Mouse (Mus musculus) midbrain, embryonic 12.5 days (tissue): ENCODE data around the gene Rbm6. TPM values are rescaled to one million over a fixed set of nuclear protein-coding genes. Genes with fewer than 3 reads are reported as not detected.

Source experiments
- ATAC-seq: fragments of 200-750 bp; cut with Nextera tagmentation; 2 replicates; pipeline ENCODE4 v1.8.0; 2017; ENCODE audit warnings: low read depth, moderate TSS enrichment, moderate library complexity; ENCODE audit not compliant: low FRiP score
- H3K27ac ChIP-seq: fragments of 300-500 bp; sonication (generic); replicated peaks from 2 replicates; pipeline ENCODE4 v1.5.1; 2016; ENCODE audit warnings: mild to moderate bottlenecking
- H3K27me3 ChIP-seq: fragments of 300-500 bp; sonication (generic); 2 replicates; pipeline ENCODE4 v1.6.1; 2016; ENCODE audit warnings: mild to moderate bottlenecking
- H3K36me3 ChIP-seq: fragments of 300-500 bp; sonication (generic); 2 replicates; pipeline ENCODE4 v1.6.1; 2016
- H3K4me1 ChIP-seq: fragments of 300-500 bp; sonication (generic); 2 replicates; pipeline ENCODE4 v1.6.1; 2016
- H3K4me2 ChIP-seq: fragments of 300-500 bp; sonication (generic); replicated peaks from 2 replicates; pipeline ENCODE4 v1.6.1; 2016; ENCODE audit warnings: mild to moderate bottlenecking, moderate library complexity
- H3K4me3 ChIP-seq: fragments of 300-500 bp; sonication (generic); 2 replicates; pipeline ENCODE4 v1.5.1; 2016; ENCODE audit warnings: mild to moderate bottlenecking
- H3K9ac ChIP-seq: fragments of 300-500 bp; sonication (generic); replicated peaks from 2 replicates; pipeline ENCODE4 v1.6.1; 2016; ENCODE audit warnings: mild to moderate bottlenecking, moderate library complexity
- H3K9me3 ChIP-seq: fragments of 300-500 bp; sonication (generic); 2 replicates; pipeline ENCODE4 v1.6.1; 2016; ENCODE audit warnings: mild to moderate bottlenecking
- WGBS: fragments of 180-500 bp; shearing (Covaris S2); methylation state at CpG from one replicate; pipeline ENCODE4 v1.1.7; 2016; 5-methylcytosine and 5-hydroxymethylcytosine counted together
- polyA plus RNA-seq: library from polyadenylated mRNA; unstranded; fragments of >200 nt; fragmentation: Nextera tagmentation; extraction: Ambion mirVana; gene quantifications from 2 replicates; pipeline ENCODE4 v1.2.1, GENCODE M21; 2016

The Rbm6 gene
- polyA plus RNA-seq, result 135 and 153 TPM in 2 replicates

DNA sequence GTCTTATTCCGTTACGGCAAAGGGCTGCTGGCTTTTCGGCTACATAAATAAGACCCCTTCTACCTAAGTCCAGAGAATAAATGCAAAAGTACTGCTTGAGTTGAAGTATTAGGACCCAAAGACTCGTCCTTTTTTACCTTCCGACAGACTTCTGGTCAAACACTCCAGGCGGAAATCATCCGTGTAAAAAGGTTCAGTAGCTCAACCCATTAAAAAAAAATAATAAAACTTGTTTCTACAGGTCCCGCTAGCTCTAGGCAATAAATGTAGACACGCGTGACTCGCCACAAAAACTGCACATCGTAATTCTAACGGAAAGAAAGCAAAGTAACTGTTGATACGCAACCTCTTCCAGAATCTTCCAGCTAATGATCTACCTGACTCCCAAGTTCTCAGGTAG, at the start of gene Rbm6:
Rbm6 (minus strand) TSS at position 101 of the 400 bp plus-strand sequence.
- Histone ChIP-seq H3K4me3 (peak within 1 kb of the TSS; percentile 98), H3K27ac (peak within 1 kb of the TSS; percentile 95), H3K4me1 (peaks cover 16% of the 10 kb centered on the region), H3K9me3 (no peaks in the 10 kb centered on the region), H3K4me2 (peak within 1 kb of the TSS; percentile 76), H3K9ac (peak within 1 kb of the TSS; percentile 98), H3K27me3 (no peaks in the 10 kb centered on the region), H3K36me3 (peaks cover 12% of the 10 kb centered on the region; the same call in 1 of the 2 replicates)
- ATAC-seq, result no peak
- 13% methylated on average over 14 of the region's 14 CpGs for WGBS

DNA sequence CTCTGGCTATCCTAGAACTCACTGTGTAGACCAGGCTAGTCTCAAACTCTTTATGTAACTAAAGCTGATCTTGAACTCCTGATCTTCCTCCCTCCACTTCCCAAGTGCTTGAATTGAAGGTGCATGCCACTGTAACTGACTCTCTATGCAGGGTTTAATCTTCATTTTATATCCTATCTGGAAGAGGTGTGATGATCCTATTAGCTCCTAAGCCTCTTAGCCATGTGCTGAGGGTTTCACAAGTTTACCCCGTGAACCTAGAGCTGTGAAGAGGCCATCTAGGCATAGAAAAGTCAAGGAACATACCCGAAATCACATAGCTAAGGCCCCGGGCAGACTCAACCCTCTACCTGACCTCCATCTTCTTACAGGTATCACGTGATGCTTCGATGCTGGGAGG, 46.4 kb upstream of the Rbm6 start:
- H3K4me3 ChIP-seq, result no peak overlapping the region
- no peak for ATAC-seq
- H3K4me2 ChIP-seq, result no peak overlapping the region
- no peak overlapping the region for H3K9ac ChIP-seq
- H3K9me3 ChIP-seq, result no peaks in the 10 kb centered on the region
- peaks cover 11% of the 10 kb centered on the region; the same call in 1 of the 2 replicates for H3K27me3 ChIP-seq
- 82% methylated on average over 5 of the region's 5 CpGs for WGBS
- H3K27ac ChIP-seq, result no peak overlapping the region
- no peaks in the 10 kb centered on the region for H3K36me3 ChIP-seq
- H3K4me1 ChIP-seq, result peaks cover 14% of the 10 kb centered on the region

DNA sequence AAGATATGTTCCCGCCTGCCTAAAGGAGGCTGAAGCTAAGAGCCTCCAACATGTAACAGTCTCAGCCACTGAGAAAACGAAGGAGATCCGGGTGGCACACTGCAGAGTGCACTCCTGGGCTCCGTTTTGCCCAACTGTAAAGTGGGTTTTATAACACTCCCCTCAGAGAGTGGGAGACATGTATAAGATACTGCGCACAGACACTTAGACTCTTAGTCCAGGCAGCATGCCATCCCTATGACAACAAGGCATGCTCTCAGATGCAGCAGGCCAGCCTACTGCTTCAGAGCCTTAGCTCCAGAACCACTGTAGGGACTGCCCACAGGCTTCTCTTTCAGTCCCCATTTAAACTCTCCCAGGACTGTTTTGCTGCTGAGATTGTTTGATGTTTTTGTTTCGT, 45.8 kb upstream of the Rbm6 start:
- Histone ChIP-seq H3K27ac (no peak overlapping the region), H3K36me3 (no peaks in the 10 kb centered on the region), H3K4me3 (no peak overlapping the region), H3K9me3 (no peaks in the 10 kb centered on the region), H3K27me3 (peaks cover 11% of the 10 kb centered on the region; the same call in 1 of the 2 replicates), H3K4me1 (peaks cover 10% of the 10 kb centered on the region), H3K9ac (no peak overlapping the region), H3K4me2 (no peak overlapping the region)
- ATAC-seq, result no peak
- 81% methylated on average over 6 of the region's 6 CpGs for whole genome bisulfite sequencing

DNA sequence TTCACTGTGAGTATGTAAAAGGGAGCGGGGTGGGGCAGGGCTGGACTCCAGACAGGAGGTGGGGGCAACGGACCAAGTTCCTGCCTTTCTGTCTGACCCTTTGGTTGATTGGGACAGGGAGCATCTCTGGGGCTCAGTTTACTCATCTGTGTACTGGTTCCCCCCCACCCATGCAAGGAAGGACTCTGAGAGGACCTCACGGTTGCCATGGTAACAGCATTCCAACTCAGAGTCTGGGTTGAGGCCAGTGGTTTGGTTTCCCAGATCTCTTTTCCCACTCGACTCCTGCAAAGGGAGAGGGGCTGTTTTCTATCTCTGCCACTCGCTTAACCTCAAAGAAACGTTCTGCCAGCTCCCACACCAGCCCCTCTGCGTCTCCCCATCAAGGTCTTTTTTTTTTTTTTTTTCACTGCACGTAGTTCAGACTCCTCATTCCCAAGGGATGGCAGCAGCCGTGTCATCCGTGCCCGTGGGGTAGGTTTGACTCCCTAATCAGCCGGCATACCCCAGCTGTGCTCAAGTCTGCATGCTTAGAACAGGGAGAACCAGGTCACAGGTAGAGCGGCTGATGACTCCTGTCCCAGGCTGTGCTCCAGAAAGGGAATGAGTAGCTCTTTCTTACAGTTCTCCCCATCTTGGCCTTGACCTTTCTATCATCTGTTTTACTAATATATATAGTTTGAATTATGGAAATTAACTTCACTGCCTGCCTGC, 45.0 kb upstream of the Rbm6 start:
- WGBS, result 37% methylated on average over 13 of the region's 13 CpGs
- H3K4me3 ChIP-seq, result no peak overlapping the region
- no peaks in the 10 kb centered on the region for H3K36me3 ChIP-seq
- ATAC-seq, result peak; percentile 41; the same call in 1 of the 2 replicates
- peaks cover 8% of the 10 kb centered on the region; the same call in 1 of the 2 replicates for H3K4me1 ChIP-seq
- no peak overlapping the region for H3K27ac ChIP-seq
- 0 out of 2 replicates have a peak overlapping the region, but pooled peaks have one; percentile 4 for H3K4me2 ChIP-seq
- H3K9ac ChIP-seq, result no peak overlapping the region
- peaks cover 11% of the 10 kb centered on the region; the same call in 1 of the 2 replicates for H3K27me3 ChIP-seq
- H3K9me3 ChIP-seq, result no peaks in the 10 kb centered on the region

- H3K4me1 ChIP-seq, result peaks cover 8% of the 10 kb centered on the region; the same call in 1 of the 2 replicates
- H3K4me2 ChIP-seq, result no peak overlapping the region
- 87% methylated on average over 16 of the region's 16 CpGs for WGBS
- no peak overlapping the region for H3K9ac ChIP-seq
- no peaks in the 10 kb centered on the region for H3K36me3 ChIP-seq
- H3K27ac ChIP-seq, result no peak overlapping the region
- peaks cover 11% of the 10 kb centered on the region; the same call in 1 of the 2 replicates for H3K27me3 ChIP-seq
- H3K9me3 ChIP-seq, result no peaks in the 10 kb centered on the region
- ATAC-seq, result no peak
- no peak overlapping the region for H3K4me3 ChIP-seq
These were observed 41.9 kb upstream of the Rbm6 start for GRCm38 (mm10) chr9:107914764-107915420.

GRCm38 (mm10) chr9:107910025-107910769, 37.2 kb upstream of the Rbm6 start:
- peaks cover 32% of the 10 kb centered on the region for H3K27me3 ChIP-seq
- peaks cover 15% of the 10 kb centered on the region for H3K4me1 ChIP-seq
- H3K9me3 ChIP-seq, result no peaks in the 10 kb centered on the region
- no peak for ATAC-seq
- no peak overlapping the region for H3K4me2 ChIP-seq
- no peak overlapping the region for H3K9ac ChIP-seq
- no peak overlapping the region for H3K4me3 ChIP-seq
- H3K36me3 ChIP-seq, result no peaks in the 10 kb centered on the region
- H3K27ac ChIP-seq, result no peak overlapping the region
- WGBS, result 87% methylated on average over 15 of the region's 15 CpGs

DNA sequence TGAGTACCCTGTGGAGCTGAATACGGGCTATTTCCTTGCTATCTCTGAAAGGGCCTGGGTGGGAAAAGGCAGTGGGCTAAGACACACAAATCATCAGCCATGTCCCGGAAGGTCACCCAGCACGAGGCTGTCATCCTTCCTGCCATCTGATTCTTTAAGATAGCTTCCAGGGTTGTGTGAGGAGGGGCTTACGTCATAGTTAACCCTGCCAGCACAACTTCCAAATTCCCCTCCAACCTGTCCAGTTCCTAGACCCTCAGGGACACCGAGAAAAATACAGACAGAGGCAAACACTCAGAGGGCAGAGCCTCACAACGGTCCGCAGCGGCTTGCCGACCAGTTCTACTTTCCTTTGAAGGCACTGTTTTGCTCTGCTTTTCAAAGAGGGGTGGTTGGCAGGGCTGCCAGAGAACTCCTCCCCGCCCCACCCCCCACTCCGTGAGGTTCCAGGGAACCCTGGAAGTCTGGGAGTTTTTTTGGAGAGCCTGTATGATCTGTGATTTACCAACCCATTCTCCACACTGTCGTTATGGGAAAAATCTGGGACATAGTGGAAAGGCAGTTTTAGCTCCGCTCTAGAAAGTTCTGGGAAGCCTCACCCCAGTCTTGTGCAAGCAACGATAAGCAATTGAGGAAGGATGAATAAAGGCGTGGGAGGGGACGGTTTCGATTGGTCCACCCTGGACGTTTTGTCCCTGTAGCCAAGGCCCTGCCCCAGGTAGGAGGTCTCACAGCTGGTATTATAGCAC, 35.5 kb upstream of the Rbm6 start:
- no peak overlapping the region for H3K4me2 ChIP-seq
- H3K27ac ChIP-seq, result no peak overlapping the region
- H3K36me3 ChIP-seq, result no peaks in the 10 kb centered on the region
- H3K9me3 ChIP-seq, result no peaks in the 10 kb centered on the region
- 36% methylated on average over 18 of the region's 18 CpGs for WGBS
- H3K9ac ChIP-seq, result no peak overlapping the region
- H3K27me3 ChIP-seq, result peaks cover 37% of the 10 kb centered on the region
- H3K4me1 ChIP-seq, result peaks cover 15% of the 10 kb centered on the region
- no peak overlapping the region for H3K4me3 ChIP-seq
- ATAC-seq, result no peak

- Histone ChIP-seq H3K27ac (no peak overlapping the region), H3K4me2 (no peak overlapping the region), H3K9ac (no peak overlapping the region), H3K36me3 (no peaks in the 10 kb centered on the region), H3K4me3 (no peak overlapping the region), H3K27me3 (peaks cover 39% of the 10 kb centered on the region), H3K9me3 (no peaks in the 10 kb centered on the region), H3K4me1 (peaks cover 15% of the 10 kb centered on the region)
- ATAC-seq, result no peak
- 76% methylated on average over 14 of the region's 14 CpGs for WGBS
These were observed 34.7 kb upstream of the Rbm6 start for GRCm38 (mm10) chr9:107907801-107908120.

DNA sequence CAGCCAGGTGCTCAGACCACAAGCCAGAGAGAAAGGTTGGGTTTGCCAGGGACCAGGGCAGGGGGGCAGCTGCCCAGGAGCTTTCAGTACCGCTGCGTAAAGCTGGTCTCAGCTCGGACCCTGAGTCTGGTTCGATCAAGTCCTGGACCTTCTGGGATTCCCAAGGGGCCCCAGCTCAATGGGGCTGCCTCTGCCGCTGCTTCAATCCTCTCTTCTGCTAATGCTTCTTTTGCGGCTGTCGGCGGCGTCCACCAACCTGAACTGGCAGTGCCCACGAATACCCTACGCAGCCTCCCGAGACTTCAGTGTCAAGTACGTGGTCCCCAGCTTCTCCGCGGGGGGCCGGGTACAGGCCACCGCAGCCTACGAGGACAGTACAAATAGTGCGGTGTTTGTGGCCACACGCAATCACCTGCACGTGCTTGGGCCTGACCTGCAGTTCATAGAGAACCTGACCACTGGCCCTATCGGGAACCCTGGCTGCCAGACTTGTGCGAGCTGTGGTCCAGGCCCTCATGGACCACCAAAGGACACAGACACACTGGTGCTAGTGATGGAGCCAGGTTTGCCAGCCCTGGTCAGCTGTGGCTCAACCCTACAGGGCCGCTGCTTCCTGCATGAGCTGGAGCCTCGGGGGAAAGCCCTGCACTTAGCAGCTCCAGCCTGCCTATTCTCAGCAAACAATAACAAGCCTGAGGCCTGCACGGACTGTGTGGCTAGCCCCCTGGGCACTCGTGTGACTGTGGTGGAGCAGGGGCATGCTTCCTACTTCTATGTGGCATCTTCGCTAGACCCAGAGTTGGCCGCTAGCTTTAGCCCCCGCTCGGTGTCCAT, 34.1 kb upstream of the Rbm6 start:
- WGBS, result 45% methylated on average over 31 of the region's 31 CpGs
- Histone ChIP-seq H3K4me1 (peaks cover 15% of the 10 kb centered on the region), H3K36me3 (no peaks in the 10 kb centered on the region), H3K27me3 (peaks cover 45% of the 10 kb centered on the region), H3K9me3 (no peaks in the 10 kb centered on the region), H3K9ac (peak overlapping the region; percentile 55), H3K4me2 (peak overlapping the region; percentile 57), H3K4me3 (peak overlapping the region; percentile 32), H3K27ac (no peak overlapping the region)
- no peak for ATAC-seq

DNA sequence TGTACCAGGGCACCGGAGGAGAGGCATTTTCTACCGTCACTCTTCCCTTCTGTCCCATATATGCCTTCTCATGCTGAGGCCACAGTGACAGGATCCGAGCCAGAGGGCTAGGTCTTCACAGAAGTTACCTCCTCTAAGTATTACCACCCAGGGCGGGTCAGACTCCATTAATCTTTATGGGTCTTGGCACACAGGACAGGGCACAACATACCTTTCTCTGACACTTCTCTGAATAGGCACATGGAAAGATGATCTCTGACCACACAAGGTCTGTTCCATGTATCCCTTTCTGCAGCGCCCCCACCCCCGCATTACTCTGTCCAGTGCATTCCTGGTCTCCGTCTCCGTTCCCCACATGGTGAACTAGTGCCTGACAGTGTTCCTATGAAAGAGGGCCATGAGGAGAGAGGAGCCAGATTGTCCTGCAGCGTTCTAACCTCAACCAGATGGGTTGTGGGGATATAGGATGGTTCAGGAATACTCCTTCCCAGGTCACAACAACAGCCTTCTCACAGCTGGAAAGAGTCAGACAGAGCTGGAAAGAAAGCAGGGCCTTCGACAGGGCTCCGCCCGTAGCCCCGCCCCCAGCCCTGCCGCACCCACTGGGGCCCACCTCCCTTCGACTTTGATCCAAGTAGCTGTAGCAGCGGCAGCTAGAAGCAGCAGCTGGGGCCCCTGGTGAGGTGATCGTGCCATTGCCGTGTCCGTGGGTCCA, 33.4 kb upstream of the Rbm6 start, which contains the start of gene Mst1r:
Mst1r (plus strand) TSS at position 622 of the 715 bp plus-strand sequence.
- Histone ChIP-seq H3K27me3 (peaks cover 50% of the 10 kb centered on the region), H3K36me3 (no peaks in the 10 kb centered on the region), H3K9ac (peak within 1 kb of the TSS; percentile 55), H3K4me1 (peaks cover 19% of the 10 kb centered on the region), H3K9me3 (no peaks in the 10 kb centered on the region), H3K27ac (no peak within 1 kb of the TSS), H3K4me3 (peak within 1 kb of the TSS; percentile 32), H3K4me2 (peak within 1 kb of the TSS; percentile 57)
- ATAC-seq, result peak; percentile 24; the same call in 1 of the 2 replicates
- WGBS, result 21% methylated on average over 19 of the region's 19 CpGs
